In genomic region chr10:76530922-76531321, GRCm38 (mm10) we compare ENCODE assay signal across 8 mouse cellular contexts. TPM values are rescaled to one million over a fixed set of nuclear protein-coding genes. Genes with fewer than 3 reads are reported as not detected.
DNase-seq lines count a peak whose midpoint lies in the region; ATAC-seq and TF ChIP-seq lines count a peak whose summit lies in the region.

No protein-coding gene starts in this region.

- no peaks in the 10 kb centered on the region for H3K36me3 ChIP-seq in kidney, adult 2 months (ENCODE audit: control insufficient read depth, insufficient read depth, low read length)
- peaks cover 5% of the 10 kb centered on the region for H3K36me3 ChIP-seq in midbrain, embryonic 16.5 days (ENCODE audit: control insufficient read depth, insufficient read depth, low read length)

- WGBS in kidney, adult 2 months = under 1% methylated on average over 11 of the region's 11 CpGs
- 2% methylated on average over 11 of the region's 11 CpGs for WGBS in midbrain, embryonic 16.5 days

- no peak for DNase-seq in kidney, adult 2 months
- no peak for DNase-seq in kidney, adult 8-10 months
- DNase-seq in hindlimb bud, embryonic 11.5 days (ENCODE audit: extremely low spot score, low read depth, low spot score) = peak; percentile 12
- DNase-seq in T-cell, adult 2 months (ENCODE audit: low spot score) = no peak
- no peak for DNase-seq in thymus, postnatal 25 days
- no peak for DNase-seq in adrenal gland, postnatal 36 days

- peak overlapping the region; percentile 86 for H3K4me2 ChIP-seq in midbrain, embryonic 16.5 days (ENCODE audit: low read length)

- no peak for TF ChIP-seq CTCF in kidney, adult 2 months (conservative IDR thresholded peaks at IDR 0.05; ENCODE audit: insufficient read depth, insufficient read length, low read depth, low read length)
- TF ChIP-seq CTCF in cortical plate, adult 2 months (IDR thresholded peaks at IDR 0.05; ENCODE audit: extremely low read depth, insufficient read depth, low read length) = no peak

- ATAC-seq in midbrain, embryonic 16.5 days = peak; percentile 62

- TF ChIP-seq POLR2A in kidney, adult 2 months (IDR thresholded peaks at IDR 0.05; ENCODE audit: low read depth, low read length) = no peak
- TF ChIP-seq POLR2A in cortical plate, adult 2 months (IDR thresholded peaks at IDR 0.05; ENCODE audit: extremely low read depth, insufficient read depth, low read length) = no peak

- H3K4me1 ChIP-seq in kidney, adult 2 months (ENCODE audit: control insufficient read depth, insufficient read depth, low read length) = no peaks in the 10 kb centered on the region; the same call in 1 of the 2 replicates
- H3K4me1 ChIP-seq in cortical plate, adult 2 months (ENCODE audit: control insufficient read depth, insufficient read depth, low read length) = 0 out of 2 replicates have a peak, but pooled peaks cover 2% of the 10 kb centered on the region
- H3K4me1 ChIP-seq in midbrain, embryonic 16.5 days (ENCODE audit: control insufficient read depth, insufficient read depth, low read length) = peaks cover 29% of the 10 kb centered on the region

- no peaks in the 10 kb centered on the region for H3K27me3 ChIP-seq in kidney, adult 2 months (replicated peaks; ENCODE audit: control insufficient read depth, insufficient read depth, low read length)
- H3K27me3 ChIP-seq in midbrain, embryonic 16.5 days (ENCODE audit: control insufficient read depth, insufficient read depth, low read depth, low read length) = no peaks in the 10 kb centered on the region

- H3K27ac ChIP-seq in kidney, adult 2 months (ENCODE audit: insufficient read depth, low read depth, low read length) = no peak overlapping the region
- no peak overlapping the region for H3K27ac ChIP-seq in cortical plate, adult 2 months (ENCODE audit: insufficient read depth, low read length)
- H3K27ac ChIP-seq in midbrain, embryonic 16.5 days (ENCODE audit: low read length) = peak overlapping the region; percentile 69

- H3K9ac ChIP-seq in midbrain, embryonic 16.5 days (ENCODE audit: low read depth, low read length) = peak overlapping the region; percentile 71

- H3K9me3 ChIP-seq in midbrain, embryonic 16.5 days (replicated peaks; ENCODE audit: control insufficient read depth, low read length, poor library complexity, severe bottlenecking) = no peaks in the 10 kb centered on the region

- H3K4me3 ChIP-seq in kidney, adult 2 months (ENCODE audit: insufficient read depth, low read depth, low read length) = peak overlapping the region; percentile 73
- H3K4me3 ChIP-seq in cortical plate, adult 2 months (ENCODE audit: insufficient read depth, low read length) = peak overlapping the region; percentile 54
- H3K4me3 ChIP-seq in midbrain, embryonic 16.5 days (ENCODE audit: low read depth, low read length) = peak overlapping the region; percentile 79

RNA-seq across cellular contexts. Expression of gene Lss, which starts 0.5 kb away (rescaled TPM):
- 18.9 and 21.4 TPM in 2 replicates for polyA plus RNA-seq in kidney, adult 2 months (2012; rRNA removed)
- polyA plus RNA-seq in cortical plate, adult 2 months (2012; rRNA removed) = 30.9 and 31.0 TPM in 2 replicates
- polyA plus RNA-seq in midbrain, embryonic 16.5 days (2015; fragmentation: Nextera tagmentation; extraction: Ambion mirVana) = 44.6 and 45.7 TPM in 2 replicates
- total RNA-seq in adrenal gland, postnatal 36 days (2021) = 10 to 100 TPM; 52.1 to 85.1 TPM

RNA-seq across cellular contexts. Expression of gene Spatc1l, which starts 31.1 kb away (rescaled TPM):
- polyA plus RNA-seq in kidney, adult 2 months (2012; rRNA removed) = 0.14 and 0.19 TPM in 2 replicates
- 0.09 and 0.42 TPM in 2 replicates for polyA plus RNA-seq in cortical plate, adult 2 months (2012; rRNA removed)
- polyA plus RNA-seq in midbrain, embryonic 16.5 days (2015; fragmentation: Nextera tagmentation; extraction: Ambion mirVana) = 0.16 TPM in 1 of 2 replicates, not detected in the other
- total RNA-seq in adrenal gland, postnatal 36 days (2021) = under 1 TPM in 1 of 2 experiments, not detected in 1; 0.30 TPM

RNA-seq across cellular contexts. Expression of gene Ftcd, which starts 44.5 kb away (rescaled TPM):
- 4.0 and 6.2 TPM in 2 replicates for polyA plus RNA-seq in kidney, adult 2 months (2012; rRNA removed)
- polyA plus RNA-seq in cortical plate, adult 2 months (2012; rRNA removed) = 0.04 and 0.06 TPM in 2 replicates
- polyA plus RNA-seq in midbrain, embryonic 16.5 days (2015; fragmentation: Nextera tagmentation; extraction: Ambion mirVana) = 0.09 TPM in 1 of 2 replicates, not detected in the other
- total RNA-seq in adrenal gland, postnatal 36 days (2021) = under 1 TPM in 1 of 2 experiments, not detected in 1; 0.53 TPM
